Mouse (Mus musculus): Measurements from ENCODE around the gene Nr6a1. TPM values are rescaled to one million over a fixed set of nuclear protein-coding genes. Genes with fewer than 3 reads are reported as not detected.

The Nr6a1 gene
- total and polyA plus RNA-seq, 2 experiments: 5.9 to 14.8 TPM

DNA sequence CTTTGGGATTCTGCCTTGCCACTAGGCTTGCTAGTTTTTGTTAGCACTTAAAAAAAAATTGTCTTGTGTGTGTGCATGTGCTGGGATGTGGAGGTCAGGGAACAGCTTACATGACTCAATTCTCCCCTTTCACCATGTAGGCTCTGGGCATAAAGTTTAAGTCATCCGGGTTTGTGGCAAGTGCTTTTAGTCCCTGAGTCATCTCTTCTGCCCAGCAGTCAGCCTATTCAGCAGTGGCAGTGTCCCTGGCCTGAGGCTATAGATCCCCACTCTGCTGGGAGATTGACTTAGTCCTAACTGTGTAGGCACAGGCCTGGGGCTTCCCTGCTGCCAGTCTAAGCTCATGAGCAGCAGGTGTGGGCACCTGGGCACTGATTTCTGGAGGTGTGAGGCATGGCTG is 237.6 kb downstream of the Nr6a1 start:
- H3K27ac ChIP-seq (replicated peaks; ENCODE audit: insufficient read depth, low read depth, low read length): no peak overlapping the region
- DNase-seq (ENCODE audit: extremely low read depth, low read depth, low spot score): no peak
- peaks cover 5% of the 10 kb centered on the region; the same call in 1 of the 2 replicates for H3K27me3 ChIP-seq (ENCODE audit: control insufficient read depth, insufficient read depth, low read length)
- H3K9ac ChIP-seq (ENCODE audit: low read depth, low read length): no peak overlapping the region
- H3K4me1 ChIP-seq (ENCODE audit: control insufficient read depth, insufficient read depth, low read length): no peaks in the 10 kb centered on the region
- no peak for TF ChIP-seq CTCF (IDR thresholded peaks at IDR 0.05; ENCODE audit: low read depth, low read length)
- H3K4me3 ChIP-seq (ENCODE audit: insufficient read depth, low read depth, low read length): no peak overlapping the region
- no peaks in the 10 kb centered on the region for H3K36me3 ChIP-seq (ENCODE audit: control insufficient read depth, insufficient read depth, low read length)
- 75% methylated on average over 1 of the region's 1 CpGs for WGBS
- H3K79me2 ChIP-seq (ENCODE audit: control insufficient read depth, insufficient read depth, low read length): no peaks in the 10 kb centered on the region

DNA sequence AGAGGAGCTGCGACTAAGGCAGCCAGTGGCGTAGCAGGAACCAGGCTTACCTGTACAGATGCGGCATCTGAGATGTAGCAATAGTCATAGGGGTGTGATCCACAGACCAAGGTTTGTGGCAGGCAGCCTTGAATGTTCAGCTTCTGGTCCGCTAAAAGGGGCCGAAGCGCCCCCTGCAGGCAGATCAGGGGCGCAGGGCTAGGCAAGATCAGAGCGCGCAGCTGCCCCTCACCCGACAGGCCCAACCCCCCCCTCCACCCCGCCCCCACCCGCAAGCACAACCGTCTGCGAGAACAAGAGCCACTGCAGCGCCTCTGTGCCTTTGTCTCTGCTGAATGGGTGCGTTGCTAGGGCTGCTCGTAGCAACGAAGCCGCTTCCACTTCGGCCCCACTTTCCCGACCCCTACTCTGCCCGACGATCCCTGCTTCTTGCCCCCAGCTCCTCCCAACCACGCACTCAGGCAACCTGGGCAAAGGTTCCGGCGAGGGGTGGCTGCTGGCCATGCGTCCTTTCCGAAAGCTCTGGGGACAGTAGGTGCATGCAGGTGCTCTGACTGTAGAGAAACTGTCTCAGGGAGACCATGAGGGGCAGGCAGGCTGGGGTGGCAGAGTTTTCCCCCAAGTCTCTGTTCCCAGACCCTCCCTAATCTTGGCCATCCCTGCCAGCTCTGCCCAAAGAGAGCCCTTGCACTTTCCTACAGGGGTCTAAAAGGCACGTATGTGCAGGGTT is 238.5 kb downstream of the Nr6a1 start:
- no peaks in the 10 kb centered on the region for H3K79me2 ChIP-seq (ENCODE audit: control insufficient read depth, insufficient read depth, low read length)
- DNase-seq (ENCODE audit: extremely low read depth, low read depth, low spot score): no peak
- 7% methylated on average over 29 of the region's 29 CpGs for WGBS

GRCm38 (mm10) chr2:38685746-38686145 is 241.7 kb downstream of the Nr6a1 start:
- H3K27ac ChIP-seq (replicated peaks; ENCODE audit: insufficient read depth, low read depth, low read length): no peak overlapping the region
- no peak overlapping the region for H3K4me3 ChIP-seq (ENCODE audit: insufficient read depth, low read depth, low read length)
- H3K27me3 ChIP-seq (ENCODE audit: control insufficient read depth, insufficient read depth, low read length): peaks cover 5% of the 10 kb centered on the region; the same call in 1 of the 2 replicates
- no peaks in the 10 kb centered on the region for H3K4me1 ChIP-seq (ENCODE audit: control insufficient read depth, insufficient read depth, low read length)
- DNase-seq (ENCODE audit: extremely low read depth, low read depth, low spot score): no peak
- no peak for TF ChIP-seq POLR2A (IDR thresholded peaks at IDR 0.05; ENCODE audit: extremely low read depth, insufficient read depth, low read length)
- TF ChIP-seq CTCF (IDR thresholded peaks at IDR 0.05; ENCODE audit: low read depth, low read length): no peak
- H3K36me3 ChIP-seq (ENCODE audit: control insufficient read depth, insufficient read depth, low read length): no peaks in the 10 kb centered on the region
- WGBS: 76% methylated on average over 3 of the region's 3 CpGs
- H3K9ac ChIP-seq (ENCODE audit: low read depth, low read length): no peak overlapping the region
- H3K79me2 ChIP-seq (ENCODE audit: control insufficient read depth, insufficient read depth, low read length): no peaks in the 10 kb centered on the region

More for the DNA sequence above, 238.5 kb downstream of the Nr6a1 start:
- H3K9ac ChIP-seq (ENCODE audit: low read depth, low read length): no peak overlapping the region
- H3K27ac ChIP-seq (replicated peaks; ENCODE audit: insufficient read depth, low read depth, low read length): no peak overlapping the region
- H3K36me3 ChIP-seq (ENCODE audit: control insufficient read depth, insufficient read depth, low read length): no peaks in the 10 kb centered on the region
- no peak for TF ChIP-seq POLR2A (IDR thresholded peaks at IDR 0.05; ENCODE audit: extremely low read depth, insufficient read depth, low read length)
- peak; percentile 60 for TF ChIP-seq CTCF (IDR thresholded peaks at IDR 0.05; ENCODE audit: low read depth, low read length)
- no peaks in the 10 kb centered on the region for H3K4me1 ChIP-seq (ENCODE audit: control insufficient read depth, insufficient read depth, low read length)
- H3K27me3 ChIP-seq (ENCODE audit: control insufficient read depth, insufficient read depth, low read length): peaks cover 5% of the 10 kb centered on the region; the same call in 1 of the 2 replicates
- peak overlapping the region; percentile 5; the same call in 1 of the 2 replicates for H3K4me3 ChIP-seq (ENCODE audit: insufficient read depth, low read depth, low read length)

GRCm38 (mm10) chr2:38683083-38683482 is 244.4 kb downstream of the Nr6a1 start:
- TF ChIP-seq POLR2A (IDR thresholded peaks at IDR 0.05; ENCODE audit: extremely low read depth, insufficient read depth, low read length) (no peak), CTCF (IDR thresholded peaks at IDR 0.05; ENCODE audit: low read depth, low read length) (no peak)
- no peak overlapping the region for H3K9ac ChIP-seq (ENCODE audit: low read depth, low read length)
- 79% methylated on average over 5 of the region's 5 CpGs for WGBS

DNA sequence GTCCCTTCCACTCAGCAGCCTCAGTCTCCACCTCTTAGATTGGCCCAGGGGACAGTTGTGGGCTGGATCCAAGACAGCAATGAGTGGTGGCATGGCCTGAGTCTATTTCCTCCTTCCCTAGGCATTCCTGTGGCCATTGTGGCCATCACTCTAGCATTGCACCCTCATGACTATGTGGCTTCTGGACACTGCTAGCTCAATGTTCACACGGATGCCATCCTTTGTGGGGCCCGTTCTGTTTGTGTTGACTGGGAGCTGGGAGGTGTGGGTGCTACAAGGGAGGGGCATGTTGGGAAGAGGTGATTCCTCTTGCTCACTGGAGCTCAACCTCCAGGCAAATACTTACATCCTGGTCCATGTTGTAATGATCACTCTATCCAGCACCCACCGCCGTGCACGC is 245.3 kb downstream of the Nr6a1 start:
- Histone ChIP-seq H3K36me3 (ENCODE audit: control insufficient read depth, insufficient read depth, low read length) (no peaks in the 10 kb centered on the region), H3K4me3 (ENCODE audit: insufficient read depth, low read depth, low read length) (no peak overlapping the region), H3K4me1 (ENCODE audit: control insufficient read depth, insufficient read depth, low read length) (no peaks in the 10 kb centered on the region), H3K9ac (ENCODE audit: low read depth, low read length) (no peak overlapping the region), H3K79me2 (ENCODE audit: control insufficient read depth, insufficient read depth, low read length) (no peaks in the 10 kb centered on the region), H3K27me3 (ENCODE audit: control insufficient read depth, insufficient read depth, low read length) (no peaks in the 10 kb centered on the region), H3K27ac (replicated peaks; ENCODE audit: insufficient read depth, low read depth, low read length) (no peak overlapping the region)
- WGBS: 95% methylated on average over 5 of the region's 5 CpGs
- no peak for DNase-seq (ENCODE audit: extremely low read depth, low read depth, low spot score)
- TF ChIP-seq CTCF (IDR thresholded peaks at IDR 0.05; ENCODE audit: low read depth, low read length) (no peak), POLR2A (IDR thresholded peaks at IDR 0.05; ENCODE audit: extremely low read depth, insufficient read depth, low read length) (no peak)

More at GRCm38 (mm10) chr2:38683083-38683482, 244.4 kb downstream of the Nr6a1 start:
- H3K27ac ChIP-seq (replicated peaks; ENCODE audit: insufficient read depth, low read depth, low read length): no peak overlapping the region
- no peaks in the 10 kb centered on the region for H3K36me3 ChIP-seq (ENCODE audit: control insufficient read depth, insufficient read depth, low read length)
- H3K4me1 ChIP-seq (ENCODE audit: control insufficient read depth, insufficient read depth, low read length): no peaks in the 10 kb centered on the region
- H3K4me3 ChIP-seq (ENCODE audit: insufficient read depth, low read depth, low read length): no peak overlapping the region
- DNase-seq (ENCODE audit: extremely low read depth, low read depth, low spot score): no peak
- no peaks in the 10 kb centered on the region for H3K27me3 ChIP-seq (ENCODE audit: control insufficient read depth, insufficient read depth, low read length)
- no peaks in the 10 kb centered on the region for H3K79me2 ChIP-seq (ENCODE audit: control insufficient read depth, insufficient read depth, low read length)

- H3K36me3 ChIP-seq (ENCODE audit: control insufficient read depth, insufficient read depth, low read length): no peaks in the 10 kb centered on the region
- no peaks in the 10 kb centered on the region for H3K4me1 ChIP-seq (ENCODE audit: control insufficient read depth, insufficient read depth, low read length)
- DNase-seq (ENCODE audit: extremely low read depth, low read depth, low spot score): no peak
- no peak overlapping the region for H3K9ac ChIP-seq (ENCODE audit: low read depth, low read length)
- no peak for TF ChIP-seq CTCF (IDR thresholded peaks at IDR 0.05; ENCODE audit: low read depth, low read length)
- no peak for TF ChIP-seq POLR2A (IDR thresholded peaks at IDR 0.05; ENCODE audit: extremely low read depth, insufficient read depth, low read length)
- H3K4me3 ChIP-seq (ENCODE audit: insufficient read depth, low read depth, low read length): no peak overlapping the region
- H3K79me2 ChIP-seq (ENCODE audit: control insufficient read depth, insufficient read depth, low read length): no peaks in the 10 kb centered on the region
- H3K27me3 ChIP-seq (ENCODE audit: control insufficient read depth, insufficient read depth, low read length): no peaks in the 10 kb centered on the region
- H3K27ac ChIP-seq (replicated peaks; ENCODE audit: insufficient read depth, low read depth, low read length): no peak overlapping the region
These were observed 248.5 kb downstream of the Nr6a1 start for GRCm38 (mm10) chr2:38678947-38679346.
